Mouse (Mus musculus): ENCODE measurements around the gene Rabggta.

Gene Rabggta

DNA sequence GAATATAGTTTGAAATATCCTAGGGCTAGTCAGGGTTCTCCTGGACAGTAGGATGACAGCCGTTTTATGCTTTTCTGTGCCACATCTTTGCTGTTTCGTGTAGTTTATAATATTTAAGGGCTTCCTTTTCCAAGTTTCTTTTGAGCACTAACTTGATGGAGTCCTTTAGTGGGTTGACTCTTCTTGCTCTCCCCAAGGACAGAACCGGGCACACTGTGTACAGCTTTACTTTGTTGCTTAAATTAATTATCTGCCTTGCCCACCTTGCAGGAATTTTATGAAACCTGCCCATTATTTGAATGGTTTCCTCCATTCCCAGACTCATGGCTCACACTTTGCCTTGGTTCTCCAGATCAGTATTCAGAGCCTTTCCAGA is 40.0 kb downstream of the Rabggta start:
- no peak for DNase-seq

DNA sequence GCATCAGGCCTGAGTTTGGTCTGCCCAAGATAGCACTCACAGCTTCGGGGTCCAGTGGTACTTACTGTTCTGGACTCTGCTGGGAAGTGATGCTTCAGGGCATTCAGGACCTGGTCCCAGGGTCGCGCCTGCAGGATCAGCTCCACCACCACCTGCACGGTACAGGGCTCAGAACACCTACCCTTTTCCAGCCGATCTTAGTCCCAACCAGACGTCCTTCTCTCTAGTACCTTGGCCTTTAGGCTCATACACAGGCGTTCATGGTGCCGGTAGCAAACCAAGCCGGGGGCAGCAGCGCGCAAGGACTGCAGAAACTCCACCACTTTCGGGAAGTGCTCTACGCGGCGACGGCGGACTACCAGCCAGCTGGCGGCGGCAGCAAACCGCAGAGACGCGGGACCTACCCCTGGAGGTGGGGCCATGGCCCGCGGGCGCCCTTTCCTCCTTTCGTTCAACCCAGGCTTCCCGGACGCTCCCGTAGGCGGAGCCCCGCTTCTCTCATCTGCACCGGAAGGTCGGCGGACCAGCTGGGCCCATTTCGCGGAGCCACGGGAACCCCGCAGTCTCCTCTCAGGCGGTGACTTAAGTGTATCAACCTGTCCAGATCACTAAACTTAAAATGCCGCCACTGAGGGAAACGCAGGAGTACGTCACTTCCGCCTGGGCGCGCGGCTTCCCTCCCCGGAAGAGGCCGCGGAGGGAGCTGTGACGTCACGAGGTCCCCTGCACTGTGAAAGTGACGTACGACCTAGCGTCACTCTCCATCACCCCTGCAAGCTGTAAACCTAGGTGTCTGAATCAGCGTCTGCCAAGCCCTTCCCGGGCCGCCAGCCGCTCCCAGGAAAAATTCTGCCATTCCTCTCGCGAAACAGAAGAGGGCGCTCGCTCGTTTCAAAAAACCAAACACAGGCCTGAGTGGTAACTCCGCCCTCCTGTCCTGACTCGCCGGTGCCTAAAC is 40.6 kb downstream of the Rabggta start, which contains the start of gene Tinf2:
Tinf2 (minus strand) TSS at position 661 of the 958 bp plus-strand sequence.
- DNase-seq: peak; percentile 95

DNA sequence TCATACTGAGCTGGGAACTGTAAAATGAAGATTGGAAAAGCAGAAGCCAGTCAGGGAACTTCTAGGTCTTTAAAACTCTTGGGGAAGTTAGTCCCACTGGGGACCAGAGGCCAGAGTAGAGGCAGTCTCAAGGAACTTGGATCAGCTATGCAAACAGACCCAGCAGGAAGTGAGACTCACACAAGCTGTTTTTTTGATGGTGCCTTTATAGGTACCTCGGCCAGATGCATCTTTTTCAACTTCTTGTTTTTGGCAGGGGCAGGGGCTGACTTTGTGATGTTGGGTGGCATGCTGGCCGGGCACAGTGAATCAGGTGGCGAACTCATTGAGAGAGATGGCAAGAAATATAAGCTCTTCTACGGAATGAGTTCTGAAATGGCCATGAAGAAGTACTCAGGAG is 44.4 kb downstream of the Rabggta start:
- no peak for DNase-seq

DNA sequence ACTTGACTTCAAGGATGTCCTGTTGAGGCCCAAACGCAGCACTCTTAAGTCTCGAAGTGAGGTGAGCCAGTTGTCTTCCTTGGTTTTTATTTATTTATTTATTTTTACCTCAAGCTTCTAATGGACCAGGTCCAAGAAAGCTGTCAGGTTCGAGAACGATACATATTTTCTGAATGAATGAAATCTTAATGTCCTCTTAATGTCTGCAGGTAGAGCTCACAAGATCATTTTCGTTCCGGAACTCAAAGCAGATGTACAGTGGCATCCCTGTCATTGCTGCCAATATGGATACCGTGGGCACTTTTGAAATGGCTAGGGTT is 49.4 kb downstream of the Rabggta start:
- DNase-seq: no peak

DNA sequence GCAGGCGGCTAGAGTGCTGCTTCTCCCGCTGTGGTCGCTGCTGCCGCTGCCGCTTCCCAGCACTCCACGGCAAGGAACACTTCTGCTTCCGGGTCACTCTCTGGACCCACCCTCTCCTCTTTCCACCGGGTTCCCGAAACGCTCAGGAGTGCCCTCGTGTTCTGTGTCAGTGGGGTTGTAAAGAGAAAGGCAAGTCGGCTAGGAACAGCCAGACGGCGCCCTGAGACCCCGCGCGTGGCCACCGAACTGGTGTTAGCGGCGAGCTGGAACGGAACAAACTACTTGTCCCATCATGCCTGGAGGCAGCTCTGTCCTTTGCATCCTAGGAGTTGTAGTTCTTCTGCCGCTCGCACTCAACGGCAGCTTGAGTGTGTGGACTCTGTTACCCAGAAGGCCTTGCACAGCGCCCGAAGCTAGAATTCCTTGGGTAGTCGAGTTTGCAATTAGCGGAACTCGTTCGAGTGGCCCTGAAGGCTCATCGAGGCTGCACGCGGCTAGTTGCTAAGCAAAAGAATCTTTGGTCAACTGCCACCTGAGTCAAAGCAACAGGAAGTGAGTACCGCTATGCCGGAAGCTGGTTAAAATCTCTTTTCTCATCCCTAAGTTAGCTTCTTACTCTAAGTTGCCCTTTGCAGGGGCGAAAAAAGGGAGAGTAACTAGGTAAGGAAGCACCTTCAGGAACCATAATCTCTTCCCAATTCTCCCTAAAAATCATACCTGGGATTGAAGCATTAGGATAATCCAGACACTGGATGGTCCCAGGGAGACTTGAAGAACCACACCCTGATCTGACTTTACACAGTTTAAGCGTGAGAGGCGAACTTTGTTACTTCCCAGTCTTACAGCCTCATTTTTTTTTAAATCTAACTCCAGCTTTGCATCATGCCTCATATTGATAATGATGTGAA is 50.0 kb downstream of the Rabggta start, which contains the start of the genes Gmpr2 and Nedd8:
Gmpr2 (plus strand) TSS at position 109 of the 908 bp plus-strand sequence.
Nedd8 (minus strand) TSS at position 292 of the 908 bp plus-strand sequence.
- peak; percentile 84 for DNase-seq

DNA sequence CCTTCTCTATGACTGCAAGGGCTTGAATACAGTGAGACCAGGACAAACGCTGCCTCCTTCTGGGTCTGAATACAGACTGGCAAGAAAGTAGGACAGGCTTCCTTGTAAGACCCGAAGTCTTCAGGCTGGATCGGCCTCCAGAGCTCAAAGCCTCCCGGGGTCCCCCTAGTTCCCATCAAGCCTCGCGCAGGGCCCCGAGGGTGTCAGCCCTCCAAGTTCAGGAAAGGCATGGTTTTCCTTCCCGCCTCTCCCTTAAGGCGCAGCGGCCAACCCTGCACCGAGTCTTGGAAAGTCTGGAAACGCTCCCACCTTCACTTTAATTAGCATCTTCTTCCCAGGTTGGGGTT is 50.6 kb downstream of the Rabggta start:
- no peak for DNase-seq

Data from right cerebral cortex, postnatal 14 days (tissue).